Mouse (Mus musculus): ENCODE data around the gene Slc39a13.

- TF ChIP-seq TAL1 (IDR thresholded peaks at IDR 0.05; ENCODE audit: low read length), result no peak
- no peak for TF ChIP-seq GATA1 (IDR thresholded peaks at IDR 0.05; ENCODE audit: low read length)
Observed at GRCm38 (mm10) chr2:91018061-91018788, 52.0 kb downstream of the Slc39a13 start.
